In genomic region chr10:80323261-80324119, GRCm38 (mm10) we compare ENCODE assay signal across 8 mouse cellular contexts. TPM values are rescaled to one million over a fixed set of nuclear protein-coding genes. Genes with fewer than 3 reads are reported as not detected.
A peak's percentile ranks its signal among the peaks of the same experiment; 100 is the strongest.
DNase-seq lines count a peak whose midpoint lies in the region; ATAC-seq and TF ChIP-seq lines count a peak whose summit lies in the region.

No protein-coding gene starts in this region.

- TF ChIP-seq EP300 in stomach, postnatal 0 days (optimal IDR thresholded peaks at IDR 0.05) = no peak

- ATAC-seq in hindbrain, embryonic 15.5 days (ENCODE audit: low FRiP score, low read depth) = 0 out of 2 replicates have a peak, but pooled peaks have one; percentile 9
- ATAC-seq in liver, embryonic 11.5 days (replicated peaks; ENCODE audit: low FRiP score) = peak; percentile 69
- ATAC-seq in midbrain, postnatal 0 days (ENCODE audit: low FRiP score) = 0 out of 2 replicates have a peak, but pooled peaks have one; percentile 12
- peak; percentile 45 for ATAC-seq in stomach, postnatal 0 days (ENCODE audit: low FRiP score, low TSS enrichment)

- no peaks in the 10 kb centered on the region for H3K36me3 ChIP-seq in hindbrain, embryonic 15.5 days
- 0 out of 2 replicates have a peak, but pooled peaks cover 3% of the 10 kb centered on the region for H3K36me3 ChIP-seq in liver, embryonic 11.5 days (ENCODE audit: control insufficient read depth, insufficient read depth, low read length)
- H3K36me3 ChIP-seq in midbrain, postnatal 0 days (ENCODE audit: insufficient read depth, low read length) = 0 out of 2 replicates have a peak, but pooled peaks cover 3% of the 10 kb centered on the region
- H3K36me3 ChIP-seq in stomach, postnatal 0 days (ENCODE audit: control insufficient read depth, insufficient read depth, low read length) = peaks cover 6% of the 10 kb centered on the region; the same call in 1 of the 2 replicates

- peak overlapping the region; percentile 75 for H3K4me3 ChIP-seq in gastrocnemius, adult 2 months
- H3K4me3 ChIP-seq in hindbrain, embryonic 15.5 days = peak overlapping the region; percentile 50
- H3K4me3 ChIP-seq in liver, embryonic 11.5 days (ENCODE audit: low read depth, low read length) = peak overlapping the region; percentile 75
- peak overlapping the region; percentile 51 for H3K4me3 ChIP-seq in midbrain, postnatal 0 days (ENCODE audit: low read depth, low read length)
- H3K4me3 ChIP-seq in stomach, postnatal 0 days (ENCODE audit: low read depth, low read length) = peak overlapping the region; percentile 56

- peak overlapping the region; percentile 51 for H3K9ac ChIP-seq in hindbrain, embryonic 15.5 days
- H3K9ac ChIP-seq in liver, embryonic 11.5 days (ENCODE audit: low read depth, low read length) = peak overlapping the region; percentile 85
- H3K9ac ChIP-seq in midbrain, postnatal 0 days (replicated peaks; ENCODE audit: low read length, poor library complexity, severe bottlenecking) = peak overlapping the region; percentile 61
- H3K9ac ChIP-seq in stomach, postnatal 0 days (ENCODE audit: low read length) = peak overlapping the region; percentile 59

- H3K4me2 ChIP-seq in hindbrain, embryonic 15.5 days = peak overlapping the region; percentile 93
- H3K4me2 ChIP-seq in liver, embryonic 11.5 days = peak overlapping the region; percentile 99
- peak overlapping the region; percentile 90 for H3K4me2 ChIP-seq in midbrain, postnatal 0 days (ENCODE audit: low read depth, low read length, poor library complexity, severe bottlenecking)
- H3K4me2 ChIP-seq in stomach, postnatal 0 days (replicated peaks; ENCODE audit: low read depth) = peak overlapping the region; percentile 97

- H3K9me3 ChIP-seq in hindbrain, embryonic 15.5 days = no peaks in the 10 kb centered on the region
- no peaks in the 10 kb centered on the region for H3K9me3 ChIP-seq in liver, embryonic 11.5 days (ENCODE audit: control insufficient read depth, low read length)
- no peaks in the 10 kb centered on the region for H3K9me3 ChIP-seq in midbrain, postnatal 0 days (ENCODE audit: low read length)
- H3K9me3 ChIP-seq in stomach, postnatal 0 days (ENCODE audit: control insufficient read depth, low read length) = no peaks in the 10 kb centered on the region

- H3K27ac ChIP-seq in gastrocnemius, adult 2 months = peak overlapping the region; percentile 89
- H3K27ac ChIP-seq in hindbrain, embryonic 15.5 days (replicated peaks) = no peak overlapping the region; the same call in 1 of the 2 replicates
- peak overlapping the region; percentile 88 for H3K27ac ChIP-seq in liver, embryonic 11.5 days (ENCODE audit: low read depth, low read length)
- H3K27ac ChIP-seq in midbrain, postnatal 0 days (ENCODE audit: low read depth, low read length) = peak overlapping the region; percentile 13; the same call in 1 of the 2 replicates
- H3K27ac ChIP-seq in stomach, postnatal 0 days (replicated peaks) = peak overlapping the region; percentile 18; the same call in 1 of the 2 replicates

- WGBS in hindbrain, embryonic 15.5 days = 1% methylated on average over 46 of the region's 46 CpGs
- 2% methylated on average over 43 of the region's 46 CpGs for WGBS in liver, embryonic 11.5 days
- WGBS in midbrain, postnatal 0 days = 1% methylated on average over 38 of the region's 46 CpGs
- 3% methylated on average over 26 of the region's 46 CpGs for WGBS in stomach, postnatal 0 days

- H3K4me1 ChIP-seq in hindbrain, embryonic 15.5 days (replicated peaks) = peaks cover 26% of the 10 kb centered on the region
- H3K4me1 ChIP-seq in liver, embryonic 11.5 days (replicated peaks; ENCODE audit: control insufficient read depth, insufficient read depth, low read length) = peaks cover 41% of the 10 kb centered on the region
- peaks cover 7% of the 10 kb centered on the region for H3K4me1 ChIP-seq in midbrain, postnatal 0 days (ENCODE audit: insufficient read depth, low read length)
- peaks cover 8% of the 10 kb centered on the region; the same call in 1 of the 2 replicates for H3K4me1 ChIP-seq in stomach, postnatal 0 days (replicated peaks; ENCODE audit: control insufficient read depth, insufficient read depth)

- peak; percentile 52 for DNase-seq in T-cell, adult 2 months (ENCODE audit: low spot score)
- DNase-seq in cerebellum, adult 9-10 months = peak; percentile 80
- peak; percentile 90 for DNase-seq in gastrocnemius, adult 2 months
- peak; percentile 81 for DNase-seq in liver, embryonic 11.5 days (ENCODE audit: low spot score)
- no peak for DNase-seq in midbrain, postnatal 0 days (ENCODE audit: low spot score)
- DNase-seq in stomach, postnatal 0 days (ENCODE audit: low spot score) = peak; percentile 82
- DNase-seq in left cerebral cortex, postnatal 36 days (ENCODE audit: low spot score in 2 of 2) = no peak

- intact Hi-C loops in gastrocnemius, adult 2 months (cut with DNase I) = no loop called here
- intact Hi-C loops in left cerebral cortex, postnatal 36 days (cut with DNase I) = no loop called here

- peak; percentile 10; the same call in 1 of the 2 replicates for TF ChIP-seq CTCF in gastrocnemius, adult 2 months (IDR thresholded peaks at IDR 0.05)
- no peak for TF ChIP-seq CTCF in midbrain, postnatal 0 days (IDR thresholded peaks at IDR 0.05)
- no peak for TF ChIP-seq CTCF in stomach, postnatal 0 days (IDR thresholded peaks at IDR 0.05; ENCODE audit: low read depth)

- no peaks in the 10 kb centered on the region for H3K27me3 ChIP-seq in hindbrain, embryonic 15.5 days
- no peaks in the 10 kb centered on the region for H3K27me3 ChIP-seq in liver, embryonic 11.5 days (replicated peaks; ENCODE audit: control insufficient read depth, insufficient read depth, low read length)
- no peaks in the 10 kb centered on the region for H3K27me3 ChIP-seq in midbrain, postnatal 0 days (ENCODE audit: insufficient read depth, low read length)
- no peaks in the 10 kb centered on the region for H3K27me3 ChIP-seq in stomach, postnatal 0 days (ENCODE audit: control insufficient read depth, insufficient read depth, low read length)

RNA-seq across cellular contexts. Expression of gene 2310011J03Rik, which starts 3.2 kb away (rescaled TPM):
- 1 to 10 TPM; 5.7 to 8.1 TPM for total RNA-seq in gastrocnemius, adult 2 months (2021)
- polyA plus RNA-seq in hindbrain, embryonic 15.5 days (2015; fragmentation: Nextera tagmentation; extraction: Ambion mirVana) = 29.8 and 30.1 TPM in 2 replicates
- 46.2 and 47.8 TPM in 2 replicates for polyA plus RNA-seq in liver, embryonic 11.5 days (2014; fragmentation: Nextera tagmentation; extraction: Ambion mirVana)
- 15.6 and 23.1 TPM in 2 replicates for total RNA-seq in midbrain, postnatal 0 days (2014; rRNA removed)
- 26.5 and 29.6 TPM in 2 replicates for polyA plus RNA-seq in midbrain, postnatal 0 days (2015; fragmentation: Nextera tagmentation; extraction: Ambion mirVana)
- 50.3 and 51.2 TPM in 2 replicates for polyA plus RNA-seq in stomach, postnatal 0 days (2015; fragmentation: Nextera tagmentation; extraction: Ambion mirVana)
- total RNA-seq in left cerebral cortex, postnatal 36 days (2021) = 10 to 100 TPM; 26.6 to 30.1 TPM

RNA-seq across cellular contexts. Expression of gene Pcsk4, which starts 5.8 kb away (rescaled TPM):
- 1 to 10 TPM in 1 of 2 experiments, under 1 TPM in 1; 0.84 to 1.0 TPM for total RNA-seq in gastrocnemius, adult 2 months (2021)
- 6.1 and 6.7 TPM in 2 replicates for polyA plus RNA-seq in hindbrain, embryonic 15.5 days (2015; fragmentation: Nextera tagmentation; extraction: Ambion mirVana)
- polyA plus RNA-seq in liver, embryonic 11.5 days (2014; fragmentation: Nextera tagmentation; extraction: Ambion mirVana) = 12.6 and 12.8 TPM in 2 replicates
- total RNA-seq in midbrain, postnatal 0 days (2014; rRNA removed) = 5.2 and 7.5 TPM in 2 replicates
- polyA plus RNA-seq in midbrain, postnatal 0 days (2015; fragmentation: Nextera tagmentation; extraction: Ambion mirVana) = 12.6 and 14.6 TPM in 2 replicates
- 2.2 and 2.3 TPM in 2 replicates for polyA plus RNA-seq in stomach, postnatal 0 days (2015; fragmentation: Nextera tagmentation; extraction: Ambion mirVana)
- total RNA-seq in left cerebral cortex, postnatal 36 days (2021) = 1 to 10 TPM; 4.9 to 6.2 TPM

RNA-seq across cellular contexts. Expression of gene Reep6, which starts 6.3 kb away (rescaled TPM):
- total RNA-seq in gastrocnemius, adult 2 months (2021) = 1 to 10 TPM; 1.5 to 2.5 TPM
- polyA plus RNA-seq in hindbrain, embryonic 15.5 days (2015; fragmentation: Nextera tagmentation; extraction: Ambion mirVana) = 5.7 and 7.1 TPM in 2 replicates
- polyA plus RNA-seq in liver, embryonic 11.5 days (2014; fragmentation: Nextera tagmentation; extraction: Ambion mirVana) = 74.3 and 76.1 TPM in 2 replicates
- 3.8 and 5.3 TPM in 2 replicates for total RNA-seq in midbrain, postnatal 0 days (2014; rRNA removed)
- 7.0 and 7.8 TPM in 2 replicates for polyA plus RNA-seq in midbrain, postnatal 0 days (2015; fragmentation: Nextera tagmentation; extraction: Ambion mirVana)
- 13.5 and 17.6 TPM in 2 replicates for polyA plus RNA-seq in stomach, postnatal 0 days (2015; fragmentation: Nextera tagmentation; extraction: Ambion mirVana)
- total RNA-seq in left cerebral cortex, postnatal 36 days (2021) = 10 to 100 TPM; 10.6 to 11.5 TPM

RNA-seq across cellular contexts. Expression of gene Adamtsl5, which starts 24.7 kb away (rescaled TPM):
- total RNA-seq in gastrocnemius, adult 2 months (2021) = 10 to 100 TPM; 26.2 to 43.3 TPM
- polyA plus RNA-seq in hindbrain, embryonic 15.5 days (2015; fragmentation: Nextera tagmentation; extraction: Ambion mirVana) = 0.76 and 1.2 TPM in 2 replicates
- polyA plus RNA-seq in liver, embryonic 11.5 days (2014; fragmentation: Nextera tagmentation; extraction: Ambion mirVana) = 1.6 and 2.6 TPM in 2 replicates
- total RNA-seq in midbrain, postnatal 0 days (2014; rRNA removed) = 0.71 and 0.77 TPM in 2 replicates
- polyA plus RNA-seq in midbrain, postnatal 0 days (2015; fragmentation: Nextera tagmentation; extraction: Ambion mirVana) = 0.62 and 0.71 TPM in 2 replicates
- polyA plus RNA-seq in stomach, postnatal 0 days (2015; fragmentation: Nextera tagmentation; extraction: Ambion mirVana) = 12.2 and 12.8 TPM in 2 replicates
- 10 to 100 TPM in 1 of 2 experiments, 1 to 10 TPM in 1; 7.5 to 10.0 TPM for total RNA-seq in left cerebral cortex, postnatal 36 days (2021)

RNA-seq across cellular contexts. Expression of gene Apc2, which starts 27.7 kb away (rescaled TPM):
- total RNA-seq in gastrocnemius, adult 2 months (2021) = under 1 TPM; 0.20 to 0.77 TPM
- 175 and 181 TPM in 2 replicates for polyA plus RNA-seq in hindbrain, embryonic 15.5 days (2015; fragmentation: Nextera tagmentation; extraction: Ambion mirVana)
- polyA plus RNA-seq in liver, embryonic 11.5 days (2014; fragmentation: Nextera tagmentation; extraction: Ambion mirVana) = 0.30 and 0.45 TPM in 2 replicates
- 370 and 395 TPM in 2 replicates for total RNA-seq in midbrain, postnatal 0 days (2014; rRNA removed)
- polyA plus RNA-seq in midbrain, postnatal 0 days (2015; fragmentation: Nextera tagmentation; extraction: Ambion mirVana) = 95.3 and 110 TPM in 2 replicates
- 1.2 and 1.3 TPM in 2 replicates for polyA plus RNA-seq in stomach, postnatal 0 days (2015; fragmentation: Nextera tagmentation; extraction: Ambion mirVana)
- 100 to 1,000 TPM; 105 to 116 TPM for total RNA-seq in left cerebral cortex, postnatal 36 days (2021)

Comparison
In these comparisons a context has a peak if more than half of its experiments do, and no peak if none do; other contexts are left out.
1. DNase-seq: peak in T-cell, adult 2 months (single experiment), cerebellum, adult 9-10 months (single experiment), gastrocnemius, adult 2 months (single experiment), liver, embryonic 11.5 days (single experiment) and stomach, postnatal 0 days (single experiment); none in midbrain, postnatal 0 days (single experiment) and left cerebral cortex, postnatal 36 days (0 of 2).
2. ATAC-seq: peak in every context shown above with its lines; median percentile 69 in liver, embryonic 11.5 days; 45 in stomach, postnatal 0 days; 12 in midbrain, postnatal 0 days; 9 in hindbrain, embryonic 15.5 days.
3. Peak in every context shown above with its lines, with median percentiles within 50 percentile points of each other: H3K4me3 ChIP-seq, H3K4me2 ChIP-seq and H3K9ac ChIP-seq.